Mouse (Mus musculus) liver, postnatal 0 days (tissue): ENCODE measurements around the gene Rint1. TPM values are rescaled to one million over a fixed set of nuclear protein-coding genes. Genes with fewer than 3 reads are reported as not detected.

Experiments
- ATAC-seq: fragments of 200-750 bp; cut with Nextera tagmentation; 2 replicates; pipeline ENCODE4 v1.8.0; 2017; ENCODE audit warnings: mild to moderate bottlenecking, moderate library complexity
- DNase-seq: peaks from one replicate; pipeline ENCODE4 v3.0.0-alpha.2; 2016
- H3K27ac ChIP-seq: fragments of 300-500 bp; sonication (generic); 2 replicates; pipeline ENCODE4 v1.5.1; 2014; ENCODE audit warnings: antibody characterized with exemption, moderate library complexity, mild to moderate bottlenecking, low read depth
- H3K27me3 ChIP-seq: fragments of 300-500 bp; sonication (generic); 2 replicates; pipeline ENCODE4 v1.6.1; 2014; ENCODE audit warnings: low read length, control low read depth, mixed read lengths; ENCODE audit not compliant: insufficient read depth
- H3K36me3 ChIP-seq: fragments of 300-500 bp; sonication (generic); replicated peaks from 2 replicates; pipeline ENCODE4 v1.6.1; 2014; ENCODE audit warnings: mild to moderate bottlenecking, control low read depth, low read length, moderate library complexity, mixed read lengths; ENCODE audit not compliant: insufficient read depth
- H3K4me1 ChIP-seq: fragments of 300-500 bp; sonication (generic); 2 replicates; pipeline ENCODE4 v1.6.1; 2014; ENCODE audit warnings: antibody characterized with exemption, mild to moderate bottlenecking, control low read depth; ENCODE audit not compliant: insufficient read depth
- H3K4me2 ChIP-seq: fragments of 300-500 bp; sonication (generic); 2 replicates; pipeline ENCODE4 v1.6.1; 2014; ENCODE audit warnings: low read depth, mild to moderate bottlenecking, low read length, moderate library complexity, mixed read lengths
- H3K4me3 ChIP-seq: fragments of 300-500 bp; sonication (generic); 2 replicates; pipeline ENCODE4 v1.5.1; 2014; ENCODE audit warnings: low read depth, low read length
- H3K9ac ChIP-seq: fragments of 300-500 bp; sonication (generic); replicated peaks from 2 replicates; pipeline ENCODE4 v1.6.1; 2014; ENCODE audit warnings: mild to moderate bottlenecking, moderate library complexity
- H3K9me3 ChIP-seq: fragments of 300-500 bp; sonication (generic); 2 replicates; pipeline ENCODE4 v1.6.1; 2016; ENCODE audit warnings: mild to moderate bottlenecking, control low read depth, low read length, mixed read lengths
- CTCF ChIP-seq: sonication (generic); IDR thresholded peaks from 2 replicates; pipeline ENCODE4 v1.5.1; 2016; ENCODE audit warnings: antibody characterized with exemption, low read depth
- EP300 ChIP-seq: IDR thresholded peaks from 2 replicates; pipeline ENCODE4 v1.6.1; 2016; ENCODE audit warnings: antibody characterized with exemption, low read depth, mild to moderate bottlenecking
- WGBS: fragments of 180-500 bp; shearing (Covaris S2); extraction: QIAGEN DNeasy Blood & Tissue Kit; methylation state at CpG from one replicate; pipeline ENCODE4 v1.1.7; 2014; ENCODE audit not compliant: insufficient replicate concordance; 5-methylcytosine and 5-hydroxymethylcytosine counted together
- polyA plus RNA-seq: library from polyadenylated mRNA; unstranded; fragments of >200 nt; fragmentation: Nextera tagmentation; extraction: Ambion mirVana; gene quantifications from 2 replicates; pipeline ENCODE4 v1.2.1, GENCODE M21; 2015

Gene Rint1
- polyA plus RNA-seq, 1 experiment from 2014 or later = 10.9 TPM

- no peaks in the 10 kb centered on the region for H3K9me3 ChIP-seq
- peaks cover 18% of the 10 kb centered on the region for H3K36me3 ChIP-seq
- no peak overlapping the region for H3K9ac ChIP-seq
- no peak for TF ChIP-seq CTCF
- no peak for TF ChIP-seq EP300
- H3K27me3 ChIP-seq = no peaks in the 10 kb centered on the region
- no peak overlapping the region for H3K4me3 ChIP-seq
- H3K27ac ChIP-seq = no peak overlapping the region
- ATAC-seq (no peak), DNase-seq (no peak)
- WGBS = 89% methylated on average over 6 of the region's 6 CpGs
- no peaks in the 10 kb centered on the region for H3K4me1 ChIP-seq
- no peak overlapping the region for H3K4me2 ChIP-seq
Measured at GRCm38 (mm10) chr5:23762531-23762930, 25.0 kb upstream of the Rint1 start.

GRCm38 (mm10) chr5:23764557-23764956, 23.0 kb upstream of the Rint1 start:
- 86% methylated on average over 5 of the region's 5 CpGs for WGBS
- no peaks in the 10 kb centered on the region for H3K4me1 ChIP-seq
- TF ChIP-seq EP300 = no peak
- TF ChIP-seq CTCF = no peak
- no peak overlapping the region for H3K4me3 ChIP-seq
- H3K4me2 ChIP-seq = no peak overlapping the region
- H3K27ac ChIP-seq = no peak overlapping the region
- no peaks in the 10 kb centered on the region for H3K9me3 ChIP-seq
- H3K9ac ChIP-seq = no peak overlapping the region
- peaks cover 16% of the 10 kb centered on the region for H3K36me3 ChIP-seq
- DNase-seq (no peak), ATAC-seq (no peak)
- H3K27me3 ChIP-seq = no peaks in the 10 kb centered on the region

GRCm38 (mm10) chr5:23771105-23771504, 16.4 kb upstream of the Rint1 start:
- H3K4me3 ChIP-seq = no peak overlapping the region
- WGBS = 54% methylated on average over 8 of the region's 8 CpGs

GRCm38 (mm10) chr5:23774186-23774585, 13.3 kb upstream of the Rint1 start:
- Histone ChIP-seq H3K36me3 (peaks cover 9% of the 10 kb centered on the region), H3K4me1 (no peaks in the 10 kb centered on the region), H3K4me2 (no peak overlapping the region), H3K9ac (no peak overlapping the region), H3K27me3 (no peaks in the 10 kb centered on the region), H3K9me3 (no peaks in the 10 kb centered on the region), H3K27ac (no peak overlapping the region), H3K4me3 (no peak overlapping the region)
- TF ChIP-seq EP300 (no peak), CTCF (no peak)
- ATAC-seq = no peak
- no peak for DNase-seq
- WGBS = 72% methylated on average over 6 of the region's 6 CpGs

More at GRCm38 (mm10) chr5:23771105-23771504, 16.4 kb upstream of the Rint1 start:
- no peaks in the 10 kb centered on the region for H3K9me3 ChIP-seq
- TF ChIP-seq CTCF = no peak
- no peak for TF ChIP-seq EP300
- peaks cover 12% of the 10 kb centered on the region for H3K36me3 ChIP-seq
- 0 out of 2 replicates have a peak overlapping the region, but pooled peaks have one; percentile 52 for H3K27ac ChIP-seq
- 0 out of 2 replicates have a peak overlapping the region, but pooled peaks have one; percentile 18 for H3K4me2 ChIP-seq
- no peak overlapping the region for H3K9ac ChIP-seq
- peak; percentile 39 for DNase-seq
- ATAC-seq = peak; percentile 96
- no peaks in the 10 kb centered on the region for H3K4me1 ChIP-seq
- no peaks in the 10 kb centered on the region for H3K27me3 ChIP-seq

GRCm38 (mm10) chr5:23780516-23780915, 7.0 kb upstream of the Rint1 start:
- 74% methylated on average over 4 of the region's 4 CpGs for WGBS
- ATAC-seq = no peak
- Histone ChIP-seq H3K9me3 (no peaks in the 10 kb centered on the region), H3K27ac (no peak overlapping the region), H3K4me2 (no peak overlapping the region), H3K36me3 (peaks cover 7% of the 10 kb centered on the region; the same call in 1 of the 2 replicates), H3K9ac (no peak overlapping the region), H3K4me1 (0 out of 2 replicates have a peak, but pooled peaks cover 6% of the 10 kb centered on the region), H3K4me3 (no peak overlapping the region), H3K27me3 (no peaks in the 10 kb centered on the region)
- no peak for DNase-seq
- no peak for TF ChIP-seq EP300
- peak; percentile 21; the same call in 1 of the 2 replicates for TF ChIP-seq CTCF

DNA sequence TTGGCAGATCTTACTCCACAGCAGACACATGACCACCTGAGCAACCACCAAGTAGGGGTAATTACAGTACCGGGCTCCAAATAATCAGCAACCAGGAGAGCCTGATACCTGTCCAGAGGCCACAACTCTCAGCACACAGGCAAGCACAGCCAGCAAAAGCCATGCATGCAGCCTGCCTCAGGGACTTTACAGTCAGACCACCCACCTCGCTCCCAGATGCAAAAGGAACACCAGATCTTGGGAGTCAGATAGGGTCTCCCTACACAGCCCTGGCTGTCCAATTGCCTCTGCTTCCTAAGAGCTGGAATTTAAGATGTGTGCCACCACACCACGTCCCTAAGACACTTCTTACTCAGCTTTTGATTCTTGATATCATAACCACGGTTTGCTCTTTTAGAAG, 6.3 kb upstream of the Rint1 start:
- no peak for ATAC-seq
- no peaks in the 10 kb centered on the region for H3K9me3 ChIP-seq
- H3K4me2 ChIP-seq = no peak overlapping the region
- H3K4me1 ChIP-seq = 0 out of 2 replicates have a peak, but pooled peaks cover 6% of the 10 kb centered on the region
- no peaks in the 10 kb centered on the region for H3K27me3 ChIP-seq
- no peak overlapping the region for H3K27ac ChIP-seq
- H3K9ac ChIP-seq = no peak overlapping the region
- no peak for DNase-seq
- 60% methylated on average over 4 of the region's 4 CpGs for WGBS
- H3K36me3 ChIP-seq = peaks cover 5% of the 10 kb centered on the region; the same call in 1 of the 2 replicates
- no peak for TF ChIP-seq CTCF
- TF ChIP-seq EP300 = no peak
- no peak overlapping the region for H3K4me3 ChIP-seq
